Mouse (Mus musculus) left cerebral cortex, adult 8-10 months (tissue): Measurements from ENCODE around the gene Mrgprf. TPM values are rescaled to one million over a fixed set of nuclear protein-coding genes. Genes with fewer than 3 reads are reported as not detected.

Experiments used
- DNase-seq, 2 experiments: peaks; one replicate each; pipeline ENCODE4 v3.0.0; 2022; ENCODE audit warnings: low spot score in 2 of 2
- total RNA-seq, 4 experiments: library from RNA; stranded (reverse); gene quantifications; 2 replicates each; pipeline ENCODE4 v1.2.4; 2022

Gene Mrgprf
- total RNA-seq, 4 experiments from 2014 or later, result 1.3 to 2.1 (median 1.7) TPM

DNA sequence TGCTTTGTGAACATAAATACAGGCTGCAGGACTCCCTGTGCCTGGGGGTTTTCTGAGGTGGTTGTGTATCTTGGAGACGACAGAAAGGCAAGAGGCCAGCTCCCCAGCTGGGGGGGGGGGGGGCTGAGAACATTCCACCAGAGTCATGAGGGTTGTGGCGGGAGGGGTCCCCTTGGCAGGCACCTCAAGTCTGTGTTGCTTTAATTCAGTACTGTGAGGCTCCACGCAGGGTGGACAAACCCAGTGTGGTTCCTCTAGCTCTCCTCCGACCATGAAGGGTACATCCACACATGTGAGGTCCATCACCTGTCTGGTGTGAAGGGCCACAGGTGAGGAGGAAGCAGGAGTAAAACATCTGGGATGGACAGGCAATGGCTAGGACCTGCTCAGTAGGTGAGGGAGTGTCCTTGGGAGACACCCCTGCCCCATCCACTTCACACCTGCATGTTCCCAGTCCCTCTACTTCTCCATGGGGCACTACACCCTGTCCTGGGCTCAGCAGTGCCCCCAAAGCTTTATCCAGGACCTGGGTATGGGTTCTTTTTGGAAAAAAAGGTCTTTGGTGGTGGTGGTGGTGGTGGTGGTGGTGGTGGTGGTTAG, 33.9 kb downstream of the Mrgprf start:
- DNase-seq, result no peak

GRCm38 (mm10) chr7:145335199-145335598, 34.6 kb downstream of the Mrgprf start:
- DNase-seq, result no peak

DNA sequence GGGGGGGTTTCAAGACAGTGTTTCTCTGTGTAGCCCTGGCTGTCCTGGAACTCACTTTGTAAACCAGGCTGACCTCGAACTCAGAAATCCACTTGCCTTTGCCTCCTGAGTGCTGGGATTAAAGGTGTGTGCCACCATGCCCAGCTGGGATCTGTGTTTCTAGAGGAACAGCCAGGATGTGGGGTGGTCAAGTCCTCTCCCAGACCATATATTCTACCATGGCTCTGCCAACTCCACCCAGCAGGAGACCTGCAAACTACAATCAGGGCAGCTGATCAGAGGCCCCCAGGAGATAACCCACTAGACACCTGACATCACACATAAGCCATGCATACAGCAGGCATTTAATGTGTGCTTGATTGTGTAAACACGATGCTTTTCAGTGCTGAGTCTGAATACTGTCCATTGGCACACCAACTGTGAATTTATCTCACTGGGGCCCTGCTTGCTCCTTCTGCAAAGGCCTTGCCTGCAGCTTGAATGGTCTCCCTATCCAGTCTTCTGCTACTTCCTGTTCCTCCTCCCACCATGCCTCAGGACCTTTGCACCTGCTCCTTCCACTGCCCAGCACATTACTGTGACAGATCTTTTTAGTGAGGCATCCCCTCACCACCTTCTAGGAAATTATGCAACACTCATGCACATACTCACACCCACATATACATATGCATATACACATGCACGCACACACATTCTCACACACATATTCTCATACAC, 35.1 kb downstream of the Mrgprf start:
- DNase-seq, result no peak

- DNase-seq, result no peak
Observed at GRCm38 (mm10) chr7:145337889-145338288, 37.3 kb downstream of the Mrgprf start.

GRCm38 (mm10) chr7:145340248-145340904, 39.7 kb downstream of the Mrgprf start:
- no peak for DNase-seq

Other genes with a start within 250 kb of the Mrgprf start
- gene 1810010D01Rik, start 92.7 kb upstream of the Mrgprf start, total RNA-seq, result under 1 TPM in 1 of 4 experiments, not detected in 3; 0.68 TPM
- gene Tpcn2, start 16.8 kb upstream of the Mrgprf start, total RNA-seq, result 1 to 10 TPM; 4.5 to 7.3 (median 5.7) TPM
- not detected for gene Mrgprd, start 14.0 kb downstream of the Mrgprf start, total RNA-seq